Mouse (Mus musculus): ENCODE measurements at regions not wholly inside any gene's neighbourhood (a gene's known extent, or its start where the extent isn't known, plus 50 kb on each side); places are given as distances from the start of the nearest gene placed in this dataset.

DNA sequence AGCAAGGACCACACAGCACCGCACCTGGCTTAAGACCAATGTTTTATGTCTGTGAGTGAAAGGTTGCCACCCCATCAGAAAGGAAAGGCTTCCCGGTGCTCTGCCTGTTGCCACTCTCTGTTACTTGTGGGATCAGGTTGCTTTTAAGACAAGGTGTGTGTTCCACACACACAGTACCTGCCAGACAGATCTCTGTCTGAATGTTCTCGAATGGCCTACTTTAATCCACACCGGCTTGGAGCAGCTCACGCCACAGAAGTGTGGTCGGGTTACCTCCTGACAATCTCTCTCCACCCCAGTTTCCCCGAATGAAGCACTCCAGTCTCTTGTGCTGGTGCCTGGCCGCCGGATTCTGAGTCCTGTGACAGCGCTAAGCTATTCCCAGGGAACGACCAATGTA, 214.0 kb downstream of the Sptssa start:
- no peak for DNase-seq (ENCODE audit: low spot score)
- Histone ChIP-seq H3K4me3 (no peak overlapping the region), H3K27me3 (ENCODE audit: low read depth, poor library complexity, severe bottlenecking) (peaks cover 8% of the 10 kb centered on the region; the same call in 1 of the 2 replicates), H3K27ac (replicated peaks) (no peak overlapping the region), H3K36me3 (no peaks in the 10 kb centered on the region), H3K4me1 (peaks cover 3% of the 10 kb centered on the region), H3K9me3 (replicated peaks) (no peaks in the 10 kb centered on the region)
- 82% methylated on average over 11 of the region's 11 CpGs for WGBS

DNA sequence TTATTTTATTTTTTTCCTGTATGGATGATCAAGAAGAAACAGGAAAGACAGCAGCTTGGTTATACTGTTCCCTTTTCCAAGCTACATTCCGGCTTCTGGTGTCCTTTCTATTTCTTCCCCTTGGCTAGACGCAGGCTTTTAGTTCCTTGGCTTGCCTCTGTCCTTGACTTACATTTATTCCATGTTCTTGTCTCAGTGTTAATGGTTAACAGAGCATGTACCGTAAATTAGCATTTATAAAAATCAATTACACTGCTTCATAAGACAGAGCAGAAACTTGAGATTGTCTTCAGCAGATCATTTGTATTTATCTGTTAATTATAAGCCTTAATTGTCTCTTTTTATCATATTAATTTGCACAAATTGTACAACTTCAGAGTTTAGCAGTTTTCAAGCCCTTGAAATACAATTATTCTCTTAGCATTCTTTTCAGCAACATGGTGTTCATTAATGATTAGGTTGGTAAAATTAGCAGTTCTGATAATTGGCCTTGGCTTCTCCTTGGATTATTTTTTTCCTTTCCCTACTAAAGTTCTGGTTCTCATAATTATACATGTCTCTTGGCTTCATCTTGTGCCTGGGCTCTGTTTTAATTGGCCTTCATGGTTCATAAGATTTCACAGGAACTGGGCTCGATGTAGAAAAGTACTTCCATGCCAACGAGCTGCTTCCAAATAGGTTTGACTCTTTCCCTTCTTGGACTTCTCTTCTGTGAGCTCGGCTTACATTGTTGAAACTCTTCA, 215.4 kb downstream of the Sptssa start:
- no peak for DNase-seq (ENCODE audit: low spot score)
- H3K27me3 ChIP-seq (ENCODE audit: low read depth, poor library complexity, severe bottlenecking) = no peaks in the 10 kb centered on the region
- H3K9me3 ChIP-seq (replicated peaks) = no peaks in the 10 kb centered on the region
- H3K27ac ChIP-seq (replicated peaks) = no peak overlapping the region
- 92% methylated on average over 6 of the region's 6 CpGs for WGBS
- H3K4me3 ChIP-seq = no peak overlapping the region
- no peaks in the 10 kb centered on the region for H3K36me3 ChIP-seq
- no peaks in the 10 kb centered on the region; the same call in 1 of the 2 replicates for H3K4me1 ChIP-seq

DNA sequence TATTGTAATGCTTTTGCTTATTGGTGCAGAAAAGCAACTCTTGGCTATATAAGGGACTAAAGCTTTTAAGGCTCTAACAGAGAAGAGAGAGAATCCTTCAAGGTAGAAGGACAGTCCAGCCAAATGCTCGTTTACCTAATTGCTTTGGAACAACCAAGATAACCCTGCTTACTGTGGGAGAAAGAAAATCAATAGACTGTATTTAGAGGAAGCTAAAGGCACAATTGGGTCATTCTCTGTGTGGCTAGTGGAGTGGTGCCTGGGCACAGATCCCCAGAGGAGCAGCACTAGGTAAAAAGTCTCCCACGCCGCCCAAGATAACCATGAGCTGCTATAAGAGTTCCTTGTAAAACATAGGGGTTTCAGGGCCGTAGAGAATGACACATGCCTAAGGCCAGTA, 217.6 kb downstream of the Sptssa start:
- Histone ChIP-seq H3K9me3 (replicated peaks) (no peaks in the 10 kb centered on the region), H3K4me1 (no peaks in the 10 kb centered on the region; the same call in 1 of the 2 replicates), H3K27me3 (ENCODE audit: low read depth, poor library complexity, severe bottlenecking) (no peaks in the 10 kb centered on the region), H3K4me3 (no peak overlapping the region), H3K27ac (replicated peaks) (no peak overlapping the region), H3K36me3 (no peaks in the 10 kb centered on the region)
- 80% methylated on average over 4 of the region's 4 CpGs for WGBS
- DNase-seq (ENCODE audit: low spot score) = no peak

DNA sequence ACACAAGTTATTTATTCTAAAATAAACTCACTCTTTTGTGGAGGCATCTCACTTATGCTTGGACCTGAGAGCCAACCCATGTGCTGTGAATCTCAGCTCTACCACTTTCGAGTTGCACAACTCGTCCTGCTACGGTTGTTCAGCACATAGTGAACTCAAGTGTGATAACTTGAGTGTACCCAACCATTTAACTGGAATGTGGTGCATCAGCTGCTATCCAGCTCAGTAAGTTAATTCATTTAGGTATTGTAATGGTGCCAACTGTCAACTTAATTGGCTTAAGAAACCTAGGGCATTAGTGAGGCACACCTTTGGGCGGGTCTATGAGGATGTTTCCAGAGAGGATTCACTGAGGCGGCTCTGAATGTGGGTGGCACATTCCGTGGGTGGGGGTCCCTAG, 221.6 kb upstream of the Egln3 start:
- no peak for DNase-seq (ENCODE audit: low spot score)
- H3K9me3 ChIP-seq (replicated peaks) = no peaks in the 10 kb centered on the region
- no peaks in the 10 kb centered on the region for H3K36me3 ChIP-seq
- no peaks in the 10 kb centered on the region for H3K27me3 ChIP-seq (ENCODE audit: low read depth, poor library complexity, severe bottlenecking)
- no peaks in the 10 kb centered on the region for H3K4me1 ChIP-seq
- H3K27ac ChIP-seq (replicated peaks) = no peak overlapping the region
- WGBS = 88% methylated on average over 6 of the region's 6 CpGs
- no peak overlapping the region for H3K4me3 ChIP-seq

- no peaks in the 10 kb centered on the region for H3K36me3 ChIP-seq
- WGBS = 63% methylated on average over 1 of the region's 1 CpGs
- H3K4me3 ChIP-seq = no peak overlapping the region
- H3K27me3 ChIP-seq (ENCODE audit: low read depth, poor library complexity, severe bottlenecking) = no peaks in the 10 kb centered on the region
- peaks cover 11% of the 10 kb centered on the region for H3K4me1 ChIP-seq
- H3K27ac ChIP-seq (replicated peaks) = no peak overlapping the region
- H3K9me3 ChIP-seq (replicated peaks) = no peaks in the 10 kb centered on the region
- no peak for DNase-seq (ENCODE audit: low spot score)
Observed at GRCm38 (mm10) chr12:54414829-54415228, 211.2 kb upstream of the Egln3 start.

- H3K4me3 ChIP-seq = no peak overlapping the region
- no peak for DNase-seq (ENCODE audit: low spot score)
- H3K9me3 ChIP-seq (replicated peaks) = no peaks in the 10 kb centered on the region
- no peaks in the 10 kb centered on the region for H3K27me3 ChIP-seq (ENCODE audit: low read depth, poor library complexity, severe bottlenecking)
- 90% methylated on average over 5 of the region's 5 CpGs for WGBS
- H3K27ac ChIP-seq (replicated peaks) = no peak overlapping the region
- H3K36me3 ChIP-seq = no peaks in the 10 kb centered on the region
- peaks cover 11% of the 10 kb centered on the region for H3K4me1 ChIP-seq
Observed at GRCm38 (mm10) chr12:54414201-54414600, 210.5 kb upstream of the Egln3 start.

GRCm38 (mm10) chr12:54410038-54410605, 206.5 kb upstream of the Egln3 start:
- peaks cover 19% of the 10 kb centered on the region for H3K4me1 ChIP-seq
- H3K4me3 ChIP-seq = no peak overlapping the region
- no peak for DNase-seq (ENCODE audit: low spot score)
- WGBS = 35% methylated on average over 7 of the region's 7 CpGs
- no peaks in the 10 kb centered on the region for H3K36me3 ChIP-seq
- H3K27me3 ChIP-seq (ENCODE audit: low read depth, poor library complexity, severe bottlenecking) = no peaks in the 10 kb centered on the region
- H3K9me3 ChIP-seq (replicated peaks) = no peaks in the 10 kb centered on the region
- H3K27ac ChIP-seq (replicated peaks) = 0 out of 2 replicates have a peak overlapping the region, but pooled peaks have one; percentile 28

- no peaks in the 10 kb centered on the region for H3K36me3 ChIP-seq
- WGBS = 86% methylated on average over 6 of the region's 6 CpGs
- H3K4me1 ChIP-seq = peaks cover 25% of the 10 kb centered on the region
- no peak for DNase-seq (ENCODE audit: low spot score)
- no peaks in the 10 kb centered on the region for H3K27me3 ChIP-seq (ENCODE audit: low read depth, poor library complexity, severe bottlenecking)
- no peak overlapping the region for H3K4me3 ChIP-seq
- no peak overlapping the region for H3K27ac ChIP-seq (replicated peaks)
- no peaks in the 10 kb centered on the region for H3K9me3 ChIP-seq (replicated peaks)
Observed at GRCm38 (mm10) chr12:54408906-54409305, 205.2 kb upstream of the Egln3 start.

DNA sequence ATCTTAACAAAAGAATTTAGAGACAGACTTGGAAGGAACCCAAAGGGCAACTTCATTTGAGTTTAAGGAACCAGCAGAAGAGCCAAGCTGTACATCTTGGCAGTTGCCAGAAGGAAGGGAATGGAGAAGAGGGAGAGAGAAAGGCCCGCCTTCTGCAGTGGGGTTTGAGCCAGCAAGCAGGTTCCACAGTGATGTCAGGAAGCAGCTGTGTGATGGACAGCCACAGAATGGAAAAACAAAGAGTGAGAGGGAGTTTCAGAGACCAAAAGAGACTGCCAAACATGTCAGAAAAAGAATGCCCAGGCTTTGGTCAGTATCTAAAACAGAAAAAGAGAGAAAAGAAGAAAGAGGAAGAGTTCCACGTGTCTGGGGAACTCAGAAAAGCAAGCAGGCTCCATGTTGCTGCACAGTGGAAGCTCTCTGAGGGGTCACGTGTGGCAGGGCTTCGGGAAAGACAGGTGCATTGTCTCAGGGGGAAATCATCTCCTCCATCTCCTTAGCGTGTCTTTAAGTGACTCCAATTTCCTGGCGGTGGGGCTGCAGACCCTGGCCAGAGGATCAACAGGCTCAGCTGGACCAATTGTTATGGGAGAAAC, 203.7 kb upstream of the Egln3 start:
- Histone ChIP-seq H3K9me3 (replicated peaks) (0 out of 2 replicates have a peak, but pooled peaks cover 2% of the 10 kb centered on the region), H3K4me1 (peaks cover 25% of the 10 kb centered on the region), H3K36me3 (no peaks in the 10 kb centered on the region), H3K4me3 (no peak overlapping the region), H3K27me3 (ENCODE audit: low read depth, poor library complexity, severe bottlenecking) (no peaks in the 10 kb centered on the region), H3K27ac (replicated peaks) (no peak overlapping the region)
- 78% methylated on average over 6 of the region's 6 CpGs for WGBS
- no peak for DNase-seq (ENCODE audit: low spot score)

- Histone ChIP-seq H3K27me3 (ENCODE audit: low read depth, poor library complexity, severe bottlenecking) (no peaks in the 10 kb centered on the region), H3K9me3 (replicated peaks) (0 out of 2 replicates have a peak, but pooled peaks cover 2% of the 10 kb centered on the region), H3K36me3 (no peaks in the 10 kb centered on the region), H3K27ac (replicated peaks) (peak overlapping the region; percentile 10; the same call in 1 of the 2 replicates), H3K4me3 (no peak overlapping the region), H3K4me1 (peaks cover 18% of the 10 kb centered on the region)
- no peak for DNase-seq (ENCODE audit: low spot score)
- WGBS = 72% methylated on average over 14 of the region's 14 CpGs
Observed at GRCm38 (mm10) chr12:54405066-54405465, 201.4 kb upstream of the Egln3 start.

DNA sequence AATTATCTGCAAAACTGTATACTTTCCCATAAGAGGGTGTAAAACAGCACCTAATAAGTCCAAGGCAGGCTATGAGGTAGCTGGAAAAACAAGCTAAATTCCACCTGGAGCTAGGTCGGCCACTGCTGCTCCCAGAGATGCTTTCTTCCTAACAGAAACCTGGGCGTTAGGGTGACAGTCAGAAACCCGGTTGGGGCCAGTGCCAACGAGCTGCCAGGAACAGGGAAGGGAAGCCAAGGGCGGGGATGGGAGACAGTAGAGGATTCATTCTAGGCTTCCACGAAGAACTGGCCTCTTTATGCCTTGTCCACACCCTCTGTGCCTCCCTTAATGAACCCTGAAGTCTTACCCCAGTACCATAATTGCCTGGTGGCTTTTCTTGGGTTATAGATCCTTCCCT, 198.9 kb upstream of the Egln3 start:
- Histone ChIP-seq H3K9me3 (replicated peaks) (0 out of 2 replicates have a peak, but pooled peaks cover 2% of the 10 kb centered on the region), H3K4me1 (peaks cover 28% of the 10 kb centered on the region), H3K27ac (replicated peaks) (no peak overlapping the region), H3K4me3 (no peak overlapping the region), H3K27me3 (ENCODE audit: low read depth, poor library complexity, severe bottlenecking) (no peaks in the 10 kb centered on the region), H3K36me3 (no peaks in the 10 kb centered on the region)
- no peak for DNase-seq (ENCODE audit: low spot score)
- WGBS = 86% methylated on average over 6 of the region's 6 CpGs

DNA sequence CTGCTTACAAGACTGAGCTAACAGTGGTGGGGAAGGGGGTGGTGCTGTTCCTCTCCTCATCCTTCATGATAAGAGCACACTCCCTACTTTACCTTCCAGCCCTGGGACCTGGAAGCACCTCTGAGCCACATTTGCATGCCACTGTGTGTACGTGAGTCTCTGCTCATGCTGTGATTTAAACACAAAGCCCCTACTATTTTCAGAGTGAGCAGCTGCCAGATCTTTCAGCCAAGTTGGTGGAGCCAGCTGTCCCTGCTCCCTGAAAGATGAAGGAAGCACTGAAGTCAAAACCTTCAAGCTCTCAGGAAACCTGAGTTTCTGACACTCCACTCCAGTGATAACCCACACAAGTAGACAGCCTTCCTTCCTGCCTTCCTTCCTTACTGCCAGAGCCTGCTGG, 198.0 kb upstream of the Egln3 start:
- Histone ChIP-seq H3K27me3 (ENCODE audit: low read depth, poor library complexity, severe bottlenecking) (no peaks in the 10 kb centered on the region), H3K9me3 (replicated peaks) (0 out of 2 replicates have a peak, but pooled peaks cover 2% of the 10 kb centered on the region), H3K36me3 (no peaks in the 10 kb centered on the region), H3K4me3 (no peak overlapping the region), H3K4me1 (peaks cover 25% of the 10 kb centered on the region), H3K27ac (replicated peaks) (no peak overlapping the region)
- DNase-seq (ENCODE audit: low spot score) = no peak
- WGBS = 71% methylated on average over 1 of the region's 1 CpGs

GRCm38 (mm10) chr12:54400084-54400483, 196.4 kb upstream of the Egln3 start:
- H3K36me3 ChIP-seq = no peaks in the 10 kb centered on the region
- DNase-seq (ENCODE audit: low spot score) = no peak
- 83% methylated on average over 5 of the region's 5 CpGs for WGBS
- peaks cover 22% of the 10 kb centered on the region for H3K4me1 ChIP-seq
- H3K27me3 ChIP-seq (ENCODE audit: low read depth, poor library complexity, severe bottlenecking) = no peaks in the 10 kb centered on the region
- H3K27ac ChIP-seq (replicated peaks) = no peak overlapping the region
- 0 out of 2 replicates have a peak, but pooled peaks cover 2% of the 10 kb centered on the region for H3K9me3 ChIP-seq (replicated peaks)
- no peak overlapping the region for H3K4me3 ChIP-seq

Measured in midbrain, embryonic 10.5 days (tissue).